Mouse (Mus musculus) forebrain, embryonic 13.5 days (tissue): ENCODE data around the gene Lrmda. TPM values are rescaled to one million over a fixed set of nuclear protein-coding genes. Genes with fewer than 3 reads are reported as not detected.

Experiments
- ATAC-seq: fragments of 200-750 bp; cut with Nextera tagmentation; 2 replicates; pipeline ENCODE4 v1.8.0; 2017
- H3K27ac ChIP-seq: fragments of 300-500 bp; sonication (generic); 2 replicates; pipeline ENCODE4 v1.5.1; 2015; ENCODE audit warnings: inconsistent platforms, mild to moderate bottlenecking, moderate library complexity
- H3K27me3 ChIP-seq: fragments of 300-500 bp; sonication (generic); 2 replicates; pipeline ENCODE4 v1.6.1; 2015; ENCODE audit warnings: mild to moderate bottlenecking, inconsistent platforms
- H3K36me3 ChIP-seq: fragments of 300-500 bp; sonication (generic); 2 replicates; pipeline ENCODE4 v1.6.1; 2015; ENCODE audit warnings: mild to moderate bottlenecking, inconsistent platforms; ENCODE audit not compliant: poor library complexity, severe bottlenecking
- H3K4me1 ChIP-seq: fragments of 300-500 bp; sonication (generic); 2 replicates; pipeline ENCODE4 v1.6.1; 2015; ENCODE audit warnings: inconsistent platforms
- H3K4me2 ChIP-seq: fragments of 300-500 bp; sonication (generic); 2 replicates; pipeline ENCODE4 v1.6.1; 2015; ENCODE audit warnings: inconsistent platforms, mild to moderate bottlenecking, moderate library complexity
- H3K4me3 ChIP-seq: fragments of 300-500 bp; sonication (generic); 2 replicates; pipeline ENCODE4 v1.5.1; 2015; ENCODE audit warnings: mild to moderate bottlenecking, inconsistent platforms
- H3K9ac ChIP-seq: fragments of 300-500 bp; sonication (generic); 2 replicates; pipeline ENCODE4 v1.6.1; 2015; ENCODE audit warnings: mild to moderate bottlenecking, inconsistent platforms
- H3K9me3 ChIP-seq: fragments of 300-500 bp; sonication (generic); replicated peaks from 2 replicates; pipeline ENCODE4 v1.6.1; 2016; ENCODE audit warnings: inconsistent platforms
- WGBS: fragments of 180-500 bp; shearing (Covaris S2); methylation state at CpG from one replicate; pipeline ENCODE4 v1.1.7; 2015; 5-methylcytosine and 5-hydroxymethylcytosine counted together
- polyA plus RNA-seq: library from polyadenylated mRNA; unstranded; fragments of >200 nt; fragmentation: Nextera tagmentation; extraction: Ambion mirVana; gene quantifications from 2 replicates; pipeline ENCODE4 v1.2.1, GENCODE M21; 2015

Lrmda gene
- polyA plus RNA-seq, 1 experiment from 2014 or later: not detected

GRCm38 (mm10) chr14:22154096-22154495 lies 134.6 kb downstream of the Lrmda start:
- no peak for ATAC-seq

DNA sequence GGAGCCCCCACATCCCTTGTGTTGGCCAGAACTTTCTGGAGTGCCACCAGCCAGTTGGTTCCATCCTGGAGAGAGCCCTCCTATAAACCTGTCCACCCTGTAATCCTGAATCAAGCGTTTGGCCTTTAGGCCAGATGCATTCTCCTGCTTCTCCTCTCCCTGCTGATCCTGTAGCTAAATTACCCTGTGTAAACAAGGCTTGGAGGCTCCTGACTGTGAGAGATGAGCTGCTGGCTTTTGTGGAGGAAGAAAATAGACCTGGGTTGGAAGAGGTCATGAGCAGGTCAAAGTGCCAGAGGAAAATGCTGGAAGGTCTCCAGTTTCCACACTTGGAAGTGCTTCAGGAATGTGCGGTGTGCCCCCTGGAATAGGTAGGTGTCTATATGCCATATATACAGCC lies 135.5 kb downstream of the Lrmda start:
- no peak overlapping the region for H3K27ac ChIP-seq
- H3K27me3 ChIP-seq: peaks cover 88% of the 10 kb centered on the region
- WGBS: 38% methylated on average over 2 of the region's 2 CpGs
- H3K36me3 ChIP-seq: no peaks in the 10 kb centered on the region
- H3K4me2 ChIP-seq: no peak overlapping the region
- H3K9ac ChIP-seq: no peak overlapping the region
- no peak overlapping the region for H3K4me3 ChIP-seq
- no peak for ATAC-seq
- no peaks in the 10 kb centered on the region for H3K9me3 ChIP-seq
- peaks cover 24% of the 10 kb centered on the region for H3K4me1 ChIP-seq

More at GRCm38 (mm10) chr14:22154096-22154495, 134.6 kb downstream of the Lrmda start:
- H3K9me3 ChIP-seq: no peaks in the 10 kb centered on the region
- no peak overlapping the region for H3K4me2 ChIP-seq
- H3K27me3 ChIP-seq: peaks cover 86% of the 10 kb centered on the region
- H3K36me3 ChIP-seq: no peaks in the 10 kb centered on the region
- 84% methylated on average over 8 of the region's 8 CpGs for WGBS
- no peak overlapping the region for H3K4me3 ChIP-seq
- H3K9ac ChIP-seq: no peak overlapping the region
- no peak overlapping the region for H3K27ac ChIP-seq
- peaks cover 24% of the 10 kb centered on the region for H3K4me1 ChIP-seq

GRCm38 (mm10) chr14:22155512-22156026 lies 136.1 kb downstream of the Lrmda start:
- Histone ChIP-seq H3K9ac (no peak overlapping the region), H3K36me3 (no peaks in the 10 kb centered on the region), H3K4me2 (no peak overlapping the region), H3K27me3 (peaks cover 88% of the 10 kb centered on the region), H3K4me3 (no peak overlapping the region), H3K9me3 (no peaks in the 10 kb centered on the region), H3K27ac (no peak overlapping the region), H3K4me1 (peaks cover 24% of the 10 kb centered on the region)
- 11% methylated on average over 4 of the region's 4 CpGs for WGBS
- no peak for ATAC-seq

- Histone ChIP-seq H3K9ac (no peak overlapping the region), H3K27me3 (peaks cover 88% of the 10 kb centered on the region), H3K27ac (no peak overlapping the region), H3K4me1 (peaks cover 24% of the 10 kb centered on the region), H3K36me3 (no peaks in the 10 kb centered on the region), H3K4me3 (no peak overlapping the region), H3K9me3 (no peaks in the 10 kb centered on the region), H3K4me2 (no peak overlapping the region)
- ATAC-seq: no peak
- WGBS: 71% methylated on average over 6 of the region's 6 CpGs
Measured at GRCm38 (mm10) chr14:22156991-22157390, 137.5 kb downstream of the Lrmda start.

DNA sequence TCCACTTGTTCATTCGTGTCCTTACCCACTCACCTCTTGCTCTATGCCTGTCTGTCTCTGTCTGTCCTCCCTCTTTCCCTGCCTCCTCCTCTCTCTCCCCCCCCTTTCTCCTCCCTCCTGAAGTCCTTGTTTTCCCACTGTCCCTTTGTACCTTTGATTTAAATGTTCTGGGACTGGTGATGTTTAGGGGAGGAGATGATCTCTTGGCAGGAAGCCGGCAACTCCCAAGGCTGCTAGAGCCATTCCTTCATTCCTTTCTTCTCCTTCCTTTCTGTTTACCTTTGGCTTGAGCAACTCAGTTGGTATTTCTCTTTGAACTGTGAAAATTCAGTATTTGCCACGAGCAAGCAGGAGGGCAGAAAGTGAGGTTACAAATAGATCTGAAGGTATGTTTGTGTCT lies 141.9 kb downstream of the Lrmda start:
- H3K4me3 ChIP-seq: no peak overlapping the region
- no peak overlapping the region for H3K9ac ChIP-seq
- no peaks in the 10 kb centered on the region for H3K9me3 ChIP-seq
- H3K4me2 ChIP-seq: no peak overlapping the region
- no peaks in the 10 kb centered on the region for H3K36me3 ChIP-seq
- WGBS: 41% methylated on average over 3 of the region's 3 CpGs
- peaks cover 86% of the 10 kb centered on the region for H3K27me3 ChIP-seq
- H3K27ac ChIP-seq: no peak overlapping the region
- no peak for ATAC-seq
- no peaks in the 10 kb centered on the region for H3K4me1 ChIP-seq

- Histone ChIP-seq H3K36me3 (no peaks in the 10 kb centered on the region), H3K9me3 (no peaks in the 10 kb centered on the region), H3K27ac (no peak overlapping the region), H3K4me3 (no peak overlapping the region), H3K4me2 (no peak overlapping the region), H3K9ac (no peak overlapping the region), H3K4me1 (peaks cover 4% of the 10 kb centered on the region; the same call in 1 of the 2 replicates), H3K27me3 (peaks cover 72% of the 10 kb centered on the region)
- 81% methylated on average over 7 of the region's 7 CpGs for WGBS
- ATAC-seq: no peak
Measured at GRCm38 (mm10) chr14:22167285-22167684, 147.8 kb downstream of the Lrmda start.

DNA sequence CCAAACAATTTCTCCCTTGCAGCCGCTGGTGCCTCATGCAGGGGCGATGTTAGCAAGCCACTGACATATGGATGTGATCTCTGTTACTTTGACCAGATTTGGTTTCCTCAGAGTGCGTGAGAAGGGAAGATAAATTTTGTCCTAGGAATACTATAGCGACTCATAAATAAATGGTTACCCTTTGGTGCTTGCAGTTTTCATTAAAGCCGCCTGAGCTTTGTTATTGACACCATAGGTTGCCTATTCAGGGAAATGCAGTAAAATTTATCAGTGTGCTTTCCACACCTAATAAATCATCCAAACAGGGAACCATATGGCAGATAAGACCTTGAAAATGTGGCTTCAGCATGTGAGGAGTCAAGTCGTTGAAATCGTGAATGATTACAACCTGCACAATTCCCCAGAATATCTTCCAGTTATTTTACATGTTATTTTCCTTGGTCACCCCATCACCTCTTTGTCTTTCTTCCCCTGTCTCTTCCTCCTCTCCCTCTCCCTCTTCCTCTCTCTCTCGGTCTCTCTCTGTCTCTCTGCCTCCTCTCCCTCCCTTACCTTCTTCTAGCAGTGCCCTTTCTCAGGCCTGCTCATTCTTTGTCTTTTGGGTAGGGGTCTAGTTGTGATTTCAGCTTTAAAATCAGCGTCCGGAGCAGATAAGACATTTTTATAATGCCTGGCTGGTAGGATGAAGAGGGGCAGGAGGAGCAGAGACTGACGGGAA lies 148.7 kb downstream of the Lrmda start:
- Histone ChIP-seq H3K27me3 (peaks cover 71% of the 10 kb centered on the region), H3K4me2 (no peak overlapping the region), H3K9ac (no peak overlapping the region), H3K4me3 (no peak overlapping the region), H3K9me3 (no peaks in the 10 kb centered on the region), H3K27ac (no peak overlapping the region), H3K36me3 (no peaks in the 10 kb centered on the region), H3K4me1 (peaks cover 4% of the 10 kb centered on the region; the same call in 1 of the 2 replicates)
- 69% methylated on average over 11 of the region's 11 CpGs for WGBS
- no peak for ATAC-seq

GRCm38 (mm10) chr14:22168795-22169568 lies 149.5 kb downstream of the Lrmda start:
- ATAC-seq: no peak
- 54% methylated on average over 14 of the region's 14 CpGs for WGBS
- Histone ChIP-seq H3K27ac (no peak overlapping the region), H3K9me3 (no peaks in the 10 kb centered on the region), H3K27me3 (peaks cover 65% of the 10 kb centered on the region), H3K4me1 (peaks cover 4% of the 10 kb centered on the region; the same call in 1 of the 2 replicates), H3K36me3 (no peaks in the 10 kb centered on the region), H3K9ac (no peak overlapping the region), H3K4me2 (no peak overlapping the region), H3K4me3 (no peak overlapping the region)

DNA sequence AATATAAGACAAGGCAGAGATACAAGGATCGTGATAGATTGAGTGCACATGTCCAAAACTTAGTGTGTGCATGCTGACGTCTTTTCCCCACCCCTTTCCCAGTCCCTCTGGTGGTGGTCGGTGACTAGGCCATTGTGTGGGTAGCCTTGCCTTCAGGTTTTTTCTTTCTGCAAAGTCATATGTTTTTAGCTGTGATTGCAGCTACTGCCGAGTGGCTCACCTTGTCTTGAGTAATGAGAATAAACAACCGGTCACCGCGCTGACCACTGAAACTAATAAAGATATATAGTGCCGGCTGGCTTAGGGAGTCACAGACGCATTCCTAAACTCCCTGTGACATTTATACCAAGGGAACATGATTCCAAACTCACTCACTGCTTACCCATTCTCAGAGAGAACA lies 155.2 kb downstream of the Lrmda start:
- H3K4me3 ChIP-seq: no peak overlapping the region
- H3K4me2 ChIP-seq: no peak overlapping the region
- 77% methylated on average over 9 of the region's 9 CpGs for WGBS
- H3K9me3 ChIP-seq: no peaks in the 10 kb centered on the region
- ATAC-seq: no peak
- H3K36me3 ChIP-seq: no peaks in the 10 kb centered on the region
- H3K4me1 ChIP-seq: 0 out of 2 replicates have a peak, but pooled peaks cover 8% of the 10 kb centered on the region
- no peak overlapping the region for H3K27ac ChIP-seq
- no peak overlapping the region for H3K9ac ChIP-seq
- H3K27me3 ChIP-seq: peaks cover 20% of the 10 kb centered on the region

- Histone ChIP-seq H3K27me3 (peaks cover 19% of the 10 kb centered on the region), H3K9ac (no peak overlapping the region), H3K9me3 (no peaks in the 10 kb centered on the region), H3K4me2 (no peak overlapping the region), H3K27ac (no peak overlapping the region), H3K36me3 (no peaks in the 10 kb centered on the region), H3K4me1 (0 out of 2 replicates have a peak, but pooled peaks cover 8% of the 10 kb centered on the region), H3K4me3 (no peak overlapping the region)
- 67% methylated on average over 2 of the region's 2 CpGs for whole genome bisulfite sequencing
- ATAC-seq: no peak
Measured at GRCm38 (mm10) chr14:22179761-22180160, 160.2 kb downstream of the Lrmda start.

- no peak overlapping the region for H3K9ac ChIP-seq
- H3K36me3 ChIP-seq: no peaks in the 10 kb centered on the region
- 96% methylated on average over 6 of the region's 6 CpGs for WGBS
- no peak overlapping the region for H3K27ac ChIP-seq
- no peak overlapping the region for H3K4me3 ChIP-seq
- H3K4me2 ChIP-seq: no peak overlapping the region
- no peaks in the 10 kb centered on the region for H3K9me3 ChIP-seq
- peaks cover 22% of the 10 kb centered on the region for H3K27me3 ChIP-seq
- H3K4me1 ChIP-seq: no peaks in the 10 kb centered on the region
- no peak for ATAC-seq
Measured at GRCm38 (mm10) chr14:22181508-22181907, 162.0 kb downstream of the Lrmda start.

GRCm38 (mm10) chr14:22183195-22183594 lies 163.7 kb downstream of the Lrmda start:
- no peaks in the 10 kb centered on the region for H3K4me1 ChIP-seq

More at GRCm38 (mm10) chr14:22183195-22183594, 163.7 kb downstream of the Lrmda start:
- Histone ChIP-seq H3K36me3 (no peaks in the 10 kb centered on the region), H3K9me3 (no peaks in the 10 kb centered on the region), H3K9ac (no peak overlapping the region), H3K4me3 (no peak overlapping the region), H3K27ac (no peak overlapping the region), H3K4me2 (no peak overlapping the region), H3K27me3 (peaks cover 24% of the 10 kb centered on the region)
- 91% methylated on average over 3 of the region's 3 CpGs for WGBS
- ATAC-seq: no peak
